Mouse (Mus musculus): Measurements from ENCODE around the gene Tnf. TPM values are rescaled to one million over a fixed set of nuclear protein-coding genes. Genes with fewer than 3 reads are reported as not detected.

The Tnf gene
- total RNA-seq, 2 experiments from 2014 or later: 16.4 to 18.6 TPM

DNA sequence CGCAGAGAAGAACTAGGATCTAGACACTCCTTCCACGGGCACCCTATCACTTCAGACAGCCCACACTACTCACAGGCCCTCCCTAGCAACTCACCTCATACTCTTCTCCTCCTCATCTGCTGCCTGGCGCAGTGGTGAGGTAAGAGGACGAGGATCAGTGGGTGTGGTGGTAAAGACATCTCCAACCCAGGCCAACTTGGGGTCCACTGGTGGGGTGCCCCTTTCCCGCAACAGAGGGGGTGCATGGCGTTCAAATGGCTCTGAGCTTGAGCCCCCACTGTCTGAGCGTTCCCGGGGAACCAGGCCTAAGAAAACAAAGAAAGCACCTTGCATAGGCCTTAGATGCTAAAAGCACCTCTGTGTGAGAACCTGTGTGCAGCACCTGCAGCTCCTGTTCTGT lies 44.6 kb downstream of the Tnf start:
- no peak for ATAC-seq (replicated peaks; ENCODE audit: poor library complexity)

DNA sequence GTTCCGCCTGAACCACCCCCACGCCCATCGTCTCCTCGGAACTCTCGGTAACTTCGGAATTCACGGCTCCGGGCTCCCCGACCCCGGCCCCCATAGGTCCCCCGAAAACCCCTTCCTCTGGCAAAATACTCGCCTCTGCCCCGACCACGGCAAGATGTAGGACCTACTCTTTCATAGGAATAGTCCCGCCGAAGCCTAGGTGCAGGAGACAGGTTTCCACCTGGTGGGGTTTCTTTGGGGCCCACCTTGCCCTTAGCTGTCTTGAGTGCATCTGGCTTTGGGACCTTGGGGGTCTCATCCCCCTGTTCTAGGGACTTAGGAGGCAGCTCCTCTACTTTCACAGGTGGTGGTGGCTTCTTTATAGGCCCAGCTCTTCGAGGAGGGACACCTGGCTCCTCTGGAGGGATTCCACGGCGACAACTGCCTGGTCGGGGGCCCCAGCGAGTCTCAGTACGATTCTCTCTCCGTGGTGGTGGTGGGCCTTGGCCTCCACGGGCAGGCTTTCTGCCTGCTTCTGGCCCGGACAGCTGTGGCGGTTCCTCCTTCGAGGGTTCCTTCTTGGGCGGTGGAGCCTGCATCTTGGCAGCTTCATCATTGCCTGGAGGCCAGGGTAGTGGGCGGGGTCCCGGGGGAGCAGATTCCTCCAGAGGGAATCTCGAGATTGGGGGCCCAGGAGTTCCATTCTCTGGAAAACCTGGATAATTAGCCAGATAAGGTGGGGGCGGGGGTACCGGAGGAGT lies 45.2 kb downstream of the Tnf start:
- no peak for ATAC-seq (replicated peaks; ENCODE audit: poor library complexity)

GRCm38 (mm10) chr17:35155451-35155850 lies 46.4 kb downstream of the Tnf start:
- no peak for ATAC-seq (replicated peaks; ENCODE audit: poor library complexity)

- ATAC-seq (replicated peaks; ENCODE audit: poor library complexity): no peak
Measured at GRCm38 (mm10) chr17:35154616-35155015, 47.2 kb downstream of the Tnf start.

GRCm38 (mm10) chr17:35153931-35154330 lies 47.9 kb downstream of the Tnf start:
- ATAC-seq (replicated peaks; ENCODE audit: poor library complexity): no peak

- ATAC-seq (replicated peaks; ENCODE audit: poor library complexity): no peak
Measured at GRCm38 (mm10) chr17:35153077-35153476, 48.7 kb downstream of the Tnf start.

DNA sequence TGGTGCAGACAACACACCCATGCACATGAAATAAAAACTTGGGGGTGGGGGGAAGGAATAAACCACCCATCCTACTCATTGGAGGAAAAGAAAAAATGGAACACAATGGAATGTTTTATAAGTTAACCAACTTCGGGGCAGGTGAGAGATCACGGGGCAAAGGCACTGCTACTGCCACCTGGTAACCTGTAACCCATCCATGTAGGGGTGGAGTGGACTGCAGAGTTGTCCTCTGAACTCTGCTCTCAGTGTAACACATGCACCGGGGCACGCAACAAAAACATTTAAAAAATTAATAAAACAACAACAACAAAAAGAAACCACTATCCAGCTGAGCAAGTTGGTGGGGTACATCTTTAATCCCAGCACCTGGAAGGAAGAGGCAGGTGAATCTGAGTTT lies 49.7 kb downstream of the Tnf start:
- no peak for ATAC-seq (replicated peaks; ENCODE audit: poor library complexity)

Other genes with a start within 250 kb of the Tnf start
Only the 30 nearest of the 39 such genes appear.
- 0.93 and 1.9 TPM in 2 replicates for gene Sapcd1, start 174.0 kb downstream of the Tnf start, total RNA-seq (2015)
- 1.5 TPM in 1 of 2 replicates, not detected in the other for gene Sapcd1, start 174.0 kb downstream of the Tnf start, total RNA-seq (2017)
- gene Msh5, start 155.3 kb downstream of the Tnf start, total RNA-seq (2015): 4.2 and 5.7 TPM in 2 replicates
- 2.4 and 3.5 TPM in 2 replicates for gene Msh5, start 155.3 kb downstream of the Tnf start, total RNA-seq (2017)
- gene Clic1, start 152.0 kb downstream of the Tnf start, total RNA-seq (2015): 209 and 248 TPM in 2 replicates
- 225 and 254 TPM in 2 replicates for gene Clic1, start 152.0 kb downstream of the Tnf start, total RNA-seq (2017)
- gene Ddah2, start 143.0 kb downstream of the Tnf start, total RNA-seq (2015): 1.8 and 2.6 TPM in 2 replicates
- gene Ddah2, start 143.0 kb downstream of the Tnf start, total RNA-seq (2017): 1.9 and 3.5 TPM in 2 replicates
- gene Ly6g6c, start 136.6 kb downstream of the Tnf start, total RNA-seq (2015): not detected in 2 replicates
- gene Ly6g6c, start 136.6 kb downstream of the Tnf start, total RNA-seq (2017): not detected in 2 replicates
- not detected in 2 replicates for gene Mpig6b, start 135.8 kb downstream of the Tnf start, total RNA-seq (2015)
- not detected in 2 replicates for gene Mpig6b, start 135.8 kb downstream of the Tnf start, total RNA-seq (2017)
- gene Ly6g6e, start 125.1 kb downstream of the Tnf start, total RNA-seq (2015): not detected in 2 replicates
- not detected in 2 replicates for gene Ly6g6e, start 125.1 kb downstream of the Tnf start, total RNA-seq (2017)
- not detected in 2 replicates for gene Ly6g6d, start 123.9 kb downstream of the Tnf start, total RNA-seq (2015)
- not detected in 2 replicates for gene Ly6g6d, start 123.9 kb downstream of the Tnf start, total RNA-seq (2017)
- not detected in 2 replicates for gene Ly6g6f, start 116.4 kb downstream of the Tnf start, total RNA-seq (2015)
- not detected in 2 replicates for gene Ly6g6f, start 116.4 kb downstream of the Tnf start, total RNA-seq (2017)
- 17.5 and 21.1 TPM in 2 replicates for gene Abhd16a, start 112.7 kb downstream of the Tnf start, total RNA-seq (2015)
- gene Abhd16a, start 112.7 kb downstream of the Tnf start, total RNA-seq (2017): 22.7 and 26.0 TPM in 2 replicates
- not detected in 2 replicates for gene Ly6g5c, start 93.7 kb downstream of the Tnf start, total RNA-seq (2015)
- gene Ly6g5c, start 93.7 kb downstream of the Tnf start, total RNA-seq (2017): not detected in 2 replicates
- gene Ly6g5b, start 86.6 kb downstream of the Tnf start, total RNA-seq (2015): 0.84 and 1.4 TPM in 2 replicates
- gene Ly6g5b, start 86.6 kb downstream of the Tnf start, total RNA-seq (2017): 0.27 and 0.92 TPM in 2 replicates
- gene Gpank1, start 80.6 kb downstream of the Tnf start, total RNA-seq (2015): 20.3 and 20.7 TPM in 2 replicates
- 33.9 and 36.8 TPM in 2 replicates for gene Gpank1, start 80.6 kb downstream of the Tnf start, total RNA-seq (2017)
- gene Csnk2b, start 80.0 kb downstream of the Tnf start, total RNA-seq (2015): 411 and 443 TPM in 2 replicates
- 375 TPM in 2 replicates for gene Csnk2b, start 80.0 kb downstream of the Tnf start, total RNA-seq (2017)
- 1.5 and 3.6 TPM in 2 replicates for gene D17H6S53E, start 75.6 kb downstream of the Tnf start, total RNA-seq (2015)
- 7.7 and 7.9 TPM in 2 replicates for gene D17H6S53E, start 75.6 kb downstream of the Tnf start, total RNA-seq (2017)
- not detected in 2 replicates for gene Apom, start 70.0 kb downstream of the Tnf start, total RNA-seq (2015)
- not detected in 2 replicates for gene Apom, start 70.0 kb downstream of the Tnf start, total RNA-seq (2017)
- gene Bag6, start 66.8 kb downstream of the Tnf start, total RNA-seq (2015): 73.9 and 78.5 TPM in 2 replicates
- gene Bag6, start 66.8 kb downstream of the Tnf start, total RNA-seq (2017): 77.3 and 88.5 TPM in 2 replicates
- gene Prrc2a, start 37.1 kb downstream of the Tnf start, total RNA-seq (2015): 228 and 262 TPM in 2 replicates
- 59.6 and 63.9 TPM in 2 replicates for gene Prrc2a, start 37.1 kb downstream of the Tnf start, total RNA-seq (2017)
- gene Aif1, start 25.9 kb downstream of the Tnf start, total RNA-seq (2015): 5.8 and 12.4 TPM in 2 replicates
- 8.9 and 11.5 TPM in 2 replicates for gene Aif1, start 25.9 kb downstream of the Tnf start, total RNA-seq (2017)
- gene Lst1, start 13.6 kb downstream of the Tnf start, total RNA-seq (2015): 65.2 and 70.1 TPM in 2 replicates
- gene Lst1, start 13.6 kb downstream of the Tnf start, total RNA-seq (2017): 47.2 and 99.6 TPM in 2 replicates
- 0.22 and 0.81 TPM in 2 replicates for gene Ltb, start 7.6 kb downstream of the Tnf start, total RNA-seq (2015)
- 0.47 and 4.4 TPM in 2 replicates for gene Ltb, start 7.6 kb downstream of the Tnf start, total RNA-seq (2017)
- gene Lta, start 3.3 kb upstream of the Tnf start, total RNA-seq (2015): not detected in 2 replicates
- not detected in 2 replicates for gene Lta, start 3.3 kb upstream of the Tnf start, total RNA-seq (2017)
- not detected in 2 replicates for gene Gm16181, start 18.8 kb upstream of the Tnf start, total RNA-seq (2015)
- gene Gm16181, start 18.8 kb upstream of the Tnf start, total RNA-seq (2017): not detected in 2 replicates
- gene Atp6v1g2, start 31.7 kb upstream of the Tnf start, total RNA-seq (2015): 4.1 and 6.9 TPM in 2 replicates
- 1.1 and 2.4 TPM in 2 replicates for gene Atp6v1g2, start 31.7 kb upstream of the Tnf start, total RNA-seq (2017)
- 1.9 and 3.1 TPM in 2 replicates for gene Nfkbil1, start 33.8 kb upstream of the Tnf start, total RNA-seq (2015)
- gene Nfkbil1, start 33.8 kb upstream of the Tnf start, total RNA-seq (2017): 6.7 and 8.0 TPM in 2 replicates
- gene Ddx39b, start 39.7 kb upstream of the Tnf start, total RNA-seq (2015): 289 and 314 TPM in 2 replicates
- gene Ddx39b, start 39.7 kb upstream of the Tnf start, total RNA-seq (2017): 188 and 193 TPM in 2 replicates
- gene H2-D1, start 60.7 kb upstream of the Tnf start, total RNA-seq (2015): 248 and 262 TPM in 2 replicates
- 464 and 467 TPM in 2 replicates for gene H2-D1, start 60.7 kb upstream of the Tnf start, total RNA-seq (2017)
- gene H2-Q1, start 118.4 kb upstream of the Tnf start, total RNA-seq (2015): not detected in 2 replicates
- not detected in 2 replicates for gene H2-Q1, start 118.4 kb upstream of the Tnf start, total RNA-seq (2017)
- not detected in 2 replicates for gene H2-Q2, start 140.2 kb upstream of the Tnf start, total RNA-seq (2015)
- not detected in 2 replicates for gene H2-Q2, start 140.2 kb upstream of the Tnf start, total RNA-seq (2017)
- gene H2-Q4, start 177.6 kb upstream of the Tnf start, total RNA-seq (2015): 10.6 and 18.1 TPM in 2 replicates
- 24.4 and 31.4 TPM in 2 replicates for gene H2-Q4, start 177.6 kb upstream of the Tnf start, total RNA-seq (2017)